Mouse (Mus musculus) granulocyte monocyte progenitor cell, adult 5-6 weeks (primary cell): ENCODE results near the gene Ssr1. TPM values are rescaled to one million over a fixed set of nuclear protein-coding genes. Genes with fewer than 3 reads are reported as not detected.

Experiments
- ATAC-seq: replicated peaks from 2 replicates; pipeline ENCODE4 v1.8.0; 2016; ENCODE audit warnings: mild to moderate bottlenecking, moderate TSS enrichment, inconsistent platforms; ENCODE audit not compliant: poor library complexity, severe bottlenecking
- total RNA-seq, 2 experiments: library from RNA; stranded (forward) in 1 of 2; stranded (reverse) in 1 of 2; fragments of 200-712, 200-1000 nt in 1 of 2; fragments of >200 nt in 1 of 2; fragmentation: Nextera tagmentation in 1 of 2; gene quantifications; 2 replicates each; pipeline ENCODE4 v1.2.3; 2014 to 2017

Ssr1 gene
- total RNA-seq (2014; fragmentation: Nextera tagmentation) (144 and 158 TPM in 2 replicates), total RNA-seq (2017) (263 and 333 TPM in 2 replicates)

DNA sequence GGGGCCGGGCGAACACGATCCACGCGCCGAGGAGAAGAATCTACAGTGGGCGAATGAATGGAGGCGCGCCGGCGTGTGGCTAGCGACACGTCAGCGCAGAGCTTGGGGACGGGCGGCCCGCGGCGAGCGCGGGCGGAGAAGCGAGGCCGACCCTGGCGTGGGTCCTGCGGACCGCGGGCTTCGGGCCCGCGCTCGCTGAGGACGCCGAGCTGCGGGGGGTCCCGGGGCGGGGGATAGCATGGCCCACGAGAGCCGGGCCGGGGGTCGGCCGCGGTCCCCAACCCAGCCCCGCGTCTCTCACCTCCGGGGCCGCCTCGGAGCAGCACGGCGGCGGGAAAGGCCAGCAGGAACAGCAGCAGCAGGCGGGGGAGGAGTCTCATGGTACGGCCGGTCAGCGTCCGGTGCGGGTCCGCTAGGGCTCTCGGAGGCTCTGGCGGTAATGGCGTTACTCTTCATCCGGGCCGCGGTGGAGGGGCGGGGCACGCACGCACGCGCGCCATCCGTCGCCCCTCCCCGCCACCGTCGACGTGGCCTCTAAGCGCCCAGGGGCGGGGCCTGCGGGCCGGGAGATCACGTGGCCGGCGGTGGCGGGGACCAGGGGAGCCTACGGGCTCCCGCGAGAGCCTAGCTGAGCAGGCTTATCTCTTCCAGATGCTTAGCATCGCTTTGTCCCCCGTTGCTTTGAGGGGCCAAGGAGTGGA lies at the start of gene Ssr1:
Ssr1 (minus strand) TSS at position 514 of the 701 bp plus-strand sequence.
- peak; percentile 90 for ATAC-seq

DNA sequence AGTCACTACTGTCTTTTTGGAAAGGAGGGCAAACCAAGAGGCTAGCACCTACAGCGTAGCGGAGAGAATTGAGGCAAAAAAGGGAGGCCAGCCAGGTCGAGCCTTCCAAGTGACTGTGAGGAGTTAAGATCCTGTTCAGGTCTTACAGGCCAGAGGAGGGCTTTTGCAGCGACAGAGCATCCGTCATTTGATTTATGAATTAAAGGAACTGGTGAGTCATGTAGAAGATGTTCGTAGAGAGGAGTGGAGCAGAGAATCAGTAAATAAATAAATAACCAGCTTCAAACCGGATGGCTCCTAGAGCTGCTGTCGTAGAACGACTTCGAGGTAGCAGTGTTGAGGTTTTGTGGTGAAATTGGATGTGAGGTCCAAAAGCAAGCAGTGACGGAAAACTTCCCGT lies 43.8 kb upstream of the Ssr1 start:
- ATAC-seq = peak; percentile 23

DNA sequence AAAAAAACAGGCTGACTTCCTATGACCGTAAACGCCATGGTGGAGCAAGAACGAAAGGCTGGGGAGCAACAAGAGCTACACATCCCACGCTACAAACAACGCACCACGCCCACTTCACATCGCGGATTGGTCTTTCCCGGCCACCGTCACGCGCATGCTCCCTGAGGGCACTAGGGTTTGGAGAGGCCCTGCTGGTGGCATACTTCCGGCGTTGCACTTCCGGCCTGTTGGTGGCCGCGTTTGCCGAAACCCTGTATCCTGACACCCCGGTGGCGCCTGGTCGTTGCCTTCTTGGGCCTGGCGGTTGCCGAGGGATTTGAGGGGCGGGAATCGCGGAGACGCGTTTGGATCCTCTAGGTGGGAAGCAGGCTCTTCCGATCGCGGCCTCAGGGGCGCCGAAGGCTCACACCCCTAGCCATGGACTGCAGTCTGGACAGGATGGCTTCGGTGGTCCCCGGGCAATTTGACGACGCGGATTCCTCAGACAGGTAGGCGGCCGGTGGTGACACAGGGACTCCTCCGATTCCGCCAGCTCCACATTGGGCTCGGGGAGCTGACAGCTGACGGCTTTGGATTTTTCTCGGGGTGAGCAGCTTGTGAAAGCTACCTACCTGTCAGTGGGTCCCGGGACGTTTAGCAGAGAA lies 43.1 kb upstream of the Ssr1 start, which contains the start of gene Cage1:
Cage1 (minus strand) TSS at position 26 of the 644 bp plus-strand sequence.
- ATAC-seq = peak; percentile 95

DNA sequence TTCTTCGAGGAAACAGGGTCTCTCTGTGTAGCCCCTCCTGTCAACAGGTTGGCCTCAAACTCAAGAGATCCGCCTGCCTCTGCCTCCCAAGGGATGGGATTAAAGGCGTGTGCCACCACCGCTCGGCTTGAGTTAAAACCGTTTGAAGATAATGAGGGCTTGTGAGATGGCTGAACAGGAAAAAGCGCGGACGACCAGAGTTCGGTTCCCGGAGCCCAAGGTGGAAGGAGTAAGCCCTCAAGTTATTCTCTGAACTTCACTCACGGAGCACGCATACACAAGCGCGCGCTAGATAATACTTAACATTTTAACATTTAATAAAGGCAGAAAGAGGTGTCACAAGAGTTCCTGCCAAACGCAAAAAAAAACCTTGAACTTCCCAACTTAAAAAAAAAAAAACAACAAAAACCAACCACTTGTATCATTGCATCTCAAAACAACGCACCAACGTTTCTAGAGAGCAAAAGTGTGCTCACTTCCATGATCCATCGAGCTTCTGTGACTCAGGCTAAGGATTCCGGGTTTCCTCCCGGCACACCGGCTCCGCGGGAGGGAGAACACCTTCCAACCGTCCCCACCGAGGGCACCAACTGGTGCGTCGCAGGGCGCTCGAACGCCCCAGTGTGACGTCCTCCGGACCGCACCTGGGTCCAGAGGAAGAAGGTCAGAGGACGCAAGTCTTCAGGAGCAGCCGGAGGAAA lies 42.5 kb upstream of the Ssr1 start, which contains the start of gene Riok1:
Riok1 (plus strand) TSS at position 653 of the 701 bp plus-strand sequence.
- ATAC-seq = no peak; the same call in 1 of the 2 replicates

DNA sequence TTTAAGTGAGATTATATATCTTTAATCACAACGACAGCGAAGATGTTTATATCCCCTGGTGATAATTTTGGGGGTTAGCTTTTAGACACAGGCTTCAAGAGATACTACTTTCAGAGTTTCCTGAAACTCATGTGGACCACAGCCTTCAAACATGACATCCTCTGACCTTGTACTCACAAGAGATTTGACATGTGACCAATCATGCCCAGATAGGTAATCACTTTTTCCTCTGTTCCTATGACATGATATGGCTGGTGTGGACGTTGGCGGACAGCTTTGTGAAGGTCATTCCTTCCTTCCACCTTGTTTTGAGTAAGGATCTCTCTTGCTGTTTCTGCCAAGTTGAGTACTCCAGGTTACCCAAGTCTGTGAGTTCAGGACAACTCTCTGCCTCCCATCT lies 34.4 kb upstream of the Ssr1 start:
- ATAC-seq = peak; percentile 20

DNA sequence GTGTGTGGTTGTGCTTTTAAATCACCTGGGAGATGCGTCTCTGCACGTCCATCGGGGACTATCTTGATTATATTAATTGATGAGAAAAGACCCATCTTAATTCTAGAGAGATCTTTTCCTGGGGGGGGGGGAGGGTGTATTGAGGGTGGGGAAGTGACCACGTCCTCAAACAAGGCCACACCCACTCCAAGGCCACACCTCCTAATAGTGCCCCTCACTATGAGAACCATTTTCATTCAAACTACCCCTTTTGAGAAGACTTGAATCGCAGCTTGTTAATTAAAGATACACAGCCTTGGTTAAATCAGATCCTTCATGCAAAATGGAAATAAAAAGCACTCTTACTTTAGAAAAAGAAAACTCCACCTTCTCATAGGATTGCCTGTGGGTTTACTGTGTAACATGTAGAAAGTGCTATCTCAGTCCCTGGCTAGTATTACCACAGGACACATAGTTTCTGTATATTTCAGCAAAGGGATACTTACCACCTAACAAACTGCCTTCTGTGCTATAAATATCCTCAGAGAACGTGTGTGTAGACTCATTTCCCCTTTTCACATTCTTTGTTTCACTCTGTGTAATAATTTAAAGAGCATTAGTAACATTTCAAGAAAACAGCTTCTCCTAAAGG lies 33.7 kb upstream of the Ssr1 start:
- peak; percentile 95 for ATAC-seq

DNA sequence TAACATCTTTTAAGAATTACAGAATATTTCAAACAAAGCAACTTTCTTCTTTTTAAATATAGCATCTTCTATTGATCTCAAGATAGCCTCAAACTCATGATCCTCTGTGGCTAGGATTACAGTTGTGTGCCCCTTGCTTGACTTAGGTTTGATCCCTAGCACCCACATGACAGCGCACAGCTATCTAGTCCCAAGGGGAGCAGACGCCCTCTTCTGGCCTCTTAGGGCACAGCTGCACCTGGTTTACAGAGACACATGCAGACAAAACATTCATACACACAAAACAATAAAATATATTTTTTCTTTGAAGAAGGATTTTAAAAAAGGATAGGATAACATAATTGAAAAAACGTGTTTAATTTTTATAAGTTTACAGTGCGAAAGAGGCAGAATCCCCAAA lies 31.9 kb upstream of the Ssr1 start:
- no peak for ATAC-seq

DNA sequence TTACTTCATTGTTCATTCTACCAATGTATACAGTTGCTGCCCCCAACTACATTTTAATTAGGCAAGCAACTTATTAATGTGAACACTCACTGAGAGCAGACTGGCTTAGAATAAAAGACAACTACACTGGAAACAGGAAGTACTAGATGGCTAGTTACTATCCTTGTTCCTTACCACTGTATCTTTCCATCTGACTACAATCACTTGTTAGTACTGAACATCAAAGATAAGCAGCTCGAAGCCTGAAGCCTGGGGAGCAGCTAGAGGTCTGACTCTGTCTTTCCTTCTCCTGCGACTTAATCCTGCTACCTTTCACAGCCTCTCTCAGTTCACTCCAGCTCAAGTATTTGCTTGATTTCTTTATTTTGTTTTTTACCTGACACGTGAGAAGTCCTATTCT lies 24.8 kb upstream of the Ssr1 start:
- ATAC-seq = no peak

DNA sequence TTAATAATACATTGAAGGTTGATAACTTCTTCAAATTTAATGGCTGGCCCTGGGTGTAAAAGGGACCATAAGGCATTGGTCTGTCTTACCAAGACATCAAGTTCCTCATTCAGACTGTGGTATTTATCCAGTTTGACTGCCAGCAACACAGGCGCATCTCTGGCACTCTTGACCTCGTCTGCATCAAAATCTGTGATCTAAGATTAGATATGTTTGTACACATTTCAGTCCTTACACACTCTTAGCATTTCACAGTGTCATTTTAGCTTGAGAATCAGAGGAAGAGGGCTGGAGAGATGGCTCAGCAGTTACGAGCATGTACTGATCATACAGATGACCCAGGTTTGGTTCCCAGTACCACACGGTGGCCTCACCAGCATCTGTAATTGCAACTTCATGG lies 21.6 kb upstream of the Ssr1 start:
- no peak for ATAC-seq

DNA sequence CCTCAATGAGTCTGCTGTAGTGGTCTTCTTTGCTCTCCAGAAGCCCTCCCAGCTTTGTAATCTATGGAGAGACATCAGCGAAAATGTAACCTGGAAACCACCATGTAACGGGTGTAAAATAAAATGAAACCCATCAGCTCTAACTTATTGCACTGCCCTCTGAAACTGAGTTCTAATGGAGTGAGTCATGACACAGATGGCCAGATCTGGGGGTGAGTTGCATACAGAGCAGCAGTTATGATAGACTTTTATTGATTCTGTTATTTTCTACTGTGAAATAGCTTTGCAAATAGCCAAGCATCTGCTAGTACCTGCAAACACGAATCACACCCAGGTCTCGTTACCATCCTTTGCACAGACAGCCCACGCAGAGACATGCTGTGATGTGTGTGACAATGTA lies 18.4 kb upstream of the Ssr1 start:
- no peak for ATAC-seq

DNA sequence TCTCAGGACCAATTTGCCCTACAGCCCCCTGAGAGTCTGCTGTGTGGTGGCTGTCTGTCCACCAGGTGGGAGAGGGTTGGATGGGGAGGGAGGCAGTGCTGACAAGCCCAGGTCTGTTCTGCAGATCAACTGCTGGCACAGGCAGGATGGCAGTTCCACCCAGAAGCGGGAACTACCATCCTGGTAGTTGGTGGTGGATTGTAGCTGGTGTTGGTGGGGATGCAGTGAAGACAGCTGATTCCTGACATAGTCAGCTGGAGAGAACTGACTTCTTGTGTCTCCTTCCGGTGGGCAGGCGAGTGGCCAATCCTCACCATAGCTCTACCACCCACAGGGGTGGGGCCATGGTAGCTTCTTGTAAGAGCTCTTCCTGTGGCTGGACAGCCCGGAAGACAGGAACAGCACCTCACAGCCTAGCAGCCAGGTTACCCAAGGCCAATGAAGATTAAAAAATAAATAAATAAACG lies 16.5 kb upstream of the Ssr1 start:
- peak; percentile 86 for ATAC-seq

DNA sequence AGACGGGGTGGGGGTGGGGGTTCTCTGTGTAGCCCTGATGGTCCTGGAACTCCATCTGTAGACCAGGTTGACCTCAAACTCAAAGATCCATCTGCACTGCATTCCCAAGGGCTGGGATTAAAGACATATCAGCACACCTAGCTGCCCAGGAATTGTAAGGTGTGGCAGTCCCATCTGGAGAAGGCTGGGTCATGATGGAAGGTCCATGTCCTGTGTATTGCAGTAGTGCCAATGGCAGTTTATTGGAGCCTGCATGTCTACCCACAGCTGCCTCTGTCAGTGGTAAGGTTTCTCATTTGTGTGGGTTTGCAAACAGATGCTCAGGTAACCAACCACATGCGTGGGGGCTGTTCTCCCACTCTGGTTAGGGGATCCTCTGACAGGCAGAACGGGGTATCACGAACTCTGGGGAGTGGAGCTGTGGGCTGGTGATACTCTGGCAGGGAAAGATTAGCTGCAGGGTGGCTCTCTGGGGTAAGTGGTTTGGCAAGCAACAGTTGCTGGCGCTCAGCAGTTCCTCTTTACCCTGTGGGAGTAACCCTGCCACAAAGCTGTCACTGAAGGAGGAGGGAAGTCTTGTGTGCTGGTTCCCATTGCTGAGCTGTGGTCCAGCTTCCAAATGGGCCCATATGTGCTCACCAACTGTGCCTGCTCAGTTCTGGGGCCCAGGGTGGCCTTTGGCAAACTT lies 15.8 kb upstream of the Ssr1 start:
- ATAC-seq = peak; percentile 94

DNA sequence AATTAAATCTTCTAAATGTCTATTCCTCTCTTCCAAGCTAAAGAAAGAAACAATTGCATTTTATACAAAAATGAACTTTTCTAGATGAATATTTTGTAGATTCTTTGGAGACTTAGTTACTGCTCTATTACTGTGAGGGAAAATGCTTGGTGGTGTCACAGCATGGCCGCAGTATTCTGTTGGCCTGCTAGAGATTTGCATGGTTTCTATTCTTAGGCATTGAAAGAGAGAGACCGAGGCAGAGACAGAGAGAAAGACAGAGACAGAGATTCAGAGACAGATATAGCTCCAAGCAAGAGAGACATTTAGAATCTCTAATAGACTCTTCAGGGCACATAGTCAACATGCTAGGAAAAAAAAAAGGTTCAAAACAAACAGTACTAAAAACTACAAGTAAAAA lies 14.0 kb upstream of the Ssr1 start:
- no peak for ATAC-seq

DNA sequence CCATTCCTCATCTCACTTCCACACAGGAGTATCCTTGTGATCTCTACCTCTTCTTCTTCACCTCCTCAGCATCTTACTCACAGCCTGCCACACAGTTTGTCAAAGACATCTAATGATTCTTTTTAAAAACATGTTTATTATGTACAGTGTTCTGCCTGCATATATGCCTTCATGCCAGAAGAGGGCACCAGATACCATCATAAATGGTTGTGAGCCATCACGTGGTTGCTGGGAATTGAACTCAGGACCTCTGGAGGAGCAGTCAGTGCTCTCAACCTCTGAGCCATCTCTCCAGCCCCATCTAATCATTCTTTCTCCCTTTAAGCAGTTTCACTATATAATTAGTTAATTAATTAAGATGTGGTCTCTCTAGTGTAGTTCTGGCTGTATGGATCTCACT lies 8.4 kb upstream of the Ssr1 start:
- no peak for ATAC-seq

DNA sequence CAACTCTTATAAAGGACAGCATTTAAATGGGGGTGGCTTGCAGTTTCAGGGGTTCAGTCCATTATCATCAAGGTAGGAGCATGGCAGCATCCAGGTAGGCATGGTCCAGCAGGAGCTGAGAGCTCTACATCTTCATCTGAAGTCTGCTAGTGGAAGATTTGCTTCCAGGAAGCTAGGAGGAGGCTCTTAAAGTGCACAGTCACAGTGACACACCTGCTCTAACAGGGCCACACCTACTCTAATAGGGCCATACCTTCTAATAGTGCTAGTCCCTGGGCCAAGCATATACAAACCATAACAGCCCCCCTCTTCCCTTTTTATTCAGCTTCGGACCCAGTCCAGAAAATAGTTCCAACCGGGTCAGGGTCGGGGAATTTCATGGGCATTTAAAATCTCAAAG lies 5.7 kb upstream of the Ssr1 start:
- no peak for ATAC-seq

DNA sequence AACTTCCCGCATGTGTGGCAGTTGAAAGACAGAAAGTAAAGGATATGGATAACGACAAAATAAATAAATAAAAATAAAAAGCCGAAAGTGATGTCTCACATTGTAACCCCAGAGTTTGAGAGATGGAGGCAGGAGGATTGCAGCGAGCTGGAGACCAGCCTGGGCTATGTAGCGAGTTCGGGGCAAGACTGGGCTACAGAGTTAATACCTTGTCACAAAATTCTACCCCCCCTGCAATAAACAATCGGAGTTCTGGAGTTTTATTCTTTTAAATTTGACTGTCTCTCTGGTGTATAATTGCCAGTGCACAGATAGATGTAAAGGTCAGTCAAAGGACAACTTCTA lies 360 bp upstream of the Ssr1 start:
- ATAC-seq = peak; percentile 4; the same call in 1 of the 2 replicates

DNA sequence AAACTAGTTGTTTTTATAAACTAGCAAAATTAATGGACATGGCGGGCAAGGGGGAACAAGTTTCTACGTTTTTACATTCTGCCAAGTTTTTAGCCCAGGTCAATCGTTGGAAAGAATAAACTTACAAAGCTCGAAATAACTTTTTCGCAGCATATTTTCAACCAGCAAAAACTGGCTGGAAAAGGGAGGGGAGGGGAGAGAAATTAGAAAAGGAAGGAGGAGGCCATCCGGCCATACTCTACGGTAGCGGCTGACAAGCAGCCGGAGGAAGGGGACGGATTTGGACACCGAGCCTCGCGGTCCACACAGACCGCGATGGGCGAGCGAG lies 677 bp downstream of the Ssr1 start:
- no peak; the same call in 1 of the 2 replicates for ATAC-seq

DNA sequence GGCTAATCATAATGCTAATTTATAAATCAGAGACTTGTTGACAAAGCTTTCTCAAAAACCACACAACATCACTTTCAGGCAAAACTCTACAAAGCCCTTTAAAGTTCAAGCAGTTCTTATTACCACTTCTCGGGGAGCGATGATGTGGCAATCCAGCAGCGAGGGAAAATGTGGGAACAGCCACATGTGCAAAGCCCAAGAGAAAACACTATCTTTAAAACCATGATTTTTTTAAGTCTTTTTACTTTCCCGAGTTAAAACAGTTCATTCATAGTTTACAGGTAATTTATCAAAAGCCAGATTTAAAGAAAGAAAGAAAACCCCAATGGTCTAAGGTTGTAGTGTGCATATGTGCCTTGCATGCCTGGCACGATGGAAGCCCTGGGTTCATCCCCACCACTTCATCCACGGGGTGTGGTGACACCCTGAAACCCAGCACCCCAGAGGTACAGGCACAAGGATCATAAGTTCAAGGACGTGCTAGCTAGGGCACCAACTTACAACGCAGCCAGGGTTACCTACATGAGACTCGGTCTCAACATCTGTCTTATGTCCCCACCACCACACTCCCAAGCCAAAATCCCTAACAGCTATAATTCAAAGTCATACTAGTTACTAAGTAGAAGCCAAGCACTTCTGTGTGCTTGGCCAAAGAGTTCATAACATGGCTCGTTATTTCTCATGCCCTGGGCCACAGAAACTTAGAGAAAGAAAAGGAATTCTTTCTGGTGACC lies 1.2 kb downstream of the Ssr1 start:
- peak; percentile 25; the same call in 1 of the 2 replicates for ATAC-seq

DNA sequence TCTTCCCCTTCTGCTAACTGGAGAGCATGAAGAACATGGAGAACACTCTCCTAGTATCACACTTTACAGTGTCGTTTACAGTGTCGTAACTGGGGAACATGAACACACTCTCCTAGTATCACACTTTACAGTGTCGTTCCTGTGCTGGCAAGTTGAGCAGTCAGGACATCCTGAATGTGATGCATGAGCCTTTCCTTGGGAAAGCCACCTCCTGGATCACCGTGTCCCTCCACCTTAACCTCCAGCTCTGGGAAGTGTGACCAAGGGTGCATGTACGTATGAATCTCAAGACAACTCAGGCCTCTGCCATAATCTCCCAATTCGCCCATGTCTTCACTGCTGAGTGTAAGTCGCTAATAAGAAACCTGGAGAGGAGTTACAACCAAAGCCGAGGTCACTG lies 4.3 kb downstream of the Ssr1 start:
- ATAC-seq = no peak

DNA sequence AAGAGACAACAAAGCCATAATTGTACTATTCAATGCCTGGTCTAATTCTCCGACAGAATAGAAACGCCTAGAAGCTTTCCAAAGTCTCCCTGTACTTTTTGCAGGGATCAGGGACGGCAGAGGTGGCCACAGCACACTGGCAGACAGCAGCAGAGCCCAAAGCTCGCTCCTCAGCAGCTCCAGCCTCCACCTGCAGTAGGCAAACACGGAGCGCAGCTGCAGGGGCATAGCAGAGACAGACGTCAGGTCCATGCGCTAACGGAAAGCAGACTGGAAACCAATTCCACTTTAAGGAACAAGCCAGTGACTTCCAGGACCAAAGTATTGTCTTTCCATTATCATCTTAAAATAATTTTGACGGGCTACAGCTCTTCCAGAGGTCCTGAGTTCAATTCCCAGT lies 7.9 kb downstream of the Ssr1 start:
- ATAC-seq = no peak
